Mouse (Mus musculus): ENCODE results near the gene Gm13305.
"Not testable (repeated sequence)": the region's sequence is repeated elsewhere in the genome, so short reads cannot be mapped to it uniquely, and the experiment has no call there.

DNA sequence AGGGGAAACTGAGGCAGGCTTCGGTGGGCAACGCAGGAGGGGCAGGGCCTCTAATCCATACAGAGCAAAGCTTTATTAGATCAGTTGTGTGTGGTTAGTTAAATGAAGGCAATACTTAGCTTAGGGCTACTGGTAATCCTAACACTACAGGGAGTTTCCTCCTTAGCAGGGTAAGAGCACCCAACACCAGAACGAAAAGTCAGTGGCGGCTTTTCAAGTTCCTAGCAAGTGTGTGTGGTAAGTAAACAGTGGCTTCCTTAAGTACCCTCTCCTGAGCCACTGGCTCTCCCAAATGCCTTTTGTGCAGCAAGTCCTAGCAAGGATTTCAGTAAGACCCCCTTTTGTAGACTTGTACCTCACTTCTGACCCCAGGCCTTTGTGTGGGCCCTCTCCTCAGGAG is 9.8 kb upstream of the Gm13305 start:
- TF ChIP-seq EP300, CTCF (IDR thresholded peaks at IDR 0.05; ENCODE audit: low read depth): not testable (repeated sequence)

Data from liver, embryonic 14.5 days (tissue).